20 mouse cellular contexts compared by ENCODE assay signal in genomic region chr6:97319081-97319480, GRCm38 (mm10).
DNase-seq lines count a peak whose midpoint lies in the region; TF ChIP-seq lines count a peak whose summit lies in the region.
"Had no signal": no experiment of that assay in that cellular context is flagged by ENCODE, and none has a peak within 500 bp of the region (broad histone marks: within the 10 kb centered on the region; RNA-seq: fewer than 3 reads in every experiment).

No protein-coding gene starts in this region.

- intact Hi-C loops in left cerebral cortex, postnatal 14 days (cut with DNase I), result no loop called here

- H3K4me3 ChIP-seq in cerebellum, adult 2 months (replicated peaks; ENCODE audit: insufficient read depth, low read depth, low read length), result no peak overlapping the region
- H3K4me3 ChIP-seq: embryonic facial prominence, embryonic 10.5 days; forebrain, embryonic 13.5 days; heart, embryonic 10.5 days; hindbrain, embryonic 12.5 days had no signal

- H3K4me1 ChIP-seq in cerebellum, adult 2 months (ENCODE audit: control insufficient read depth, insufficient read depth, low read length), result no peaks in the 10 kb centered on the region
- H3K4me1 ChIP-seq: forebrain, embryonic 13.5 days had no signal

- no peaks in the 10 kb centered on the region for H3K27me3 ChIP-seq in cerebellum, adult 2 months (ENCODE audit: control insufficient read depth, insufficient read depth, low read length)
- H3K27me3 ChIP-seq: forebrain, embryonic 13.5 days; hindbrain, embryonic 12.5 days had no signal

- WGBS in cerebellum, adult 2 months, result 90% methylated on average over 4 of the region's 4 CpGs

- no peak for TF ChIP-seq POLR2A in cerebellum, adult 2 months (IDR thresholded peaks at IDR 0.05; ENCODE audit: borderline replicate concordance, insufficient read depth, low read length)

- peak; percentile 38 to 59 for DNase-seq in left cerebral cortex, postnatal 14 days (ENCODE audit: low spot score in 2 of 2)
- no peak for DNase-seq in left cerebral cortex, adult 8-10 months (ENCODE audit: low spot score in 2 of 2)
- DNase-seq in right cerebral cortex, adult 2 months (ENCODE audit: low spot score in 2 of 2), result peak; percentile 40 to 48
- no peak for DNase-seq in right cerebral cortex, postnatal 25 days
- peak; percentile 16 for DNase-seq in induced T-regulatory cell, adult 2 months (ENCODE audit: low read depth)
- no peak for DNase-seq in cerebellum, adult 2 months
- DNase-seq in spleen, postnatal 10 days (ENCODE audit: low spot score in 2 of 2), result no peak
- DNase-seq: adrenal gland, postnatal 14 days; B cell, adult 2 months; cerebellum, adult 18-20 months; cerebellum, postnatal 10 days; forebrain, postnatal 0 days; gastrocnemius, postnatal 36 days; heart, adult 18-20 months; heart, postnatal 10 days; heart, postnatal 4 days had no signal

- no peak for TF ChIP-seq CTCF in cerebellum, adult 2 months (IDR thresholded peaks at IDR 0.05; ENCODE audit: borderline replicate concordance, insufficient read depth, low read depth, low read length)

- H3K27ac ChIP-seq in cerebellum, adult 2 months (ENCODE audit: insufficient read depth, low read length), result no peak overlapping the region
- H3K27ac ChIP-seq: embryonic facial prominence, embryonic 10.5 days; forebrain, embryonic 13.5 days; heart, embryonic 10.5 days; hindbrain, embryonic 12.5 days had no signal

Comparison
In these comparisons a context has a peak if more than half of its experiments do, and no peak if none do; other contexts are left out.
1. DNase-seq: peak in left cerebral cortex, postnatal 14 days (2 of 2), right cerebral cortex, adult 2 months (2 of 2) and induced T-regulatory cell, adult 2 months (single experiment); none in left cerebral cortex, adult 8-10 months (0 of 2), right cerebral cortex, postnatal 25 days (single experiment), cerebellum, adult 2 months (0 of 2) and spleen, postnatal 10 days (0 of 2).